Mouse (Mus musculus): ENCODE results near the gene Oma1. TPM values are rescaled to one million over a fixed set of nuclear protein-coding genes. Genes with fewer than 3 reads are reported as not detected.

Oma1 gene
- polyA plus RNA-seq, 1 experiment from 2014 or later: 24.1 TPM

DNA sequence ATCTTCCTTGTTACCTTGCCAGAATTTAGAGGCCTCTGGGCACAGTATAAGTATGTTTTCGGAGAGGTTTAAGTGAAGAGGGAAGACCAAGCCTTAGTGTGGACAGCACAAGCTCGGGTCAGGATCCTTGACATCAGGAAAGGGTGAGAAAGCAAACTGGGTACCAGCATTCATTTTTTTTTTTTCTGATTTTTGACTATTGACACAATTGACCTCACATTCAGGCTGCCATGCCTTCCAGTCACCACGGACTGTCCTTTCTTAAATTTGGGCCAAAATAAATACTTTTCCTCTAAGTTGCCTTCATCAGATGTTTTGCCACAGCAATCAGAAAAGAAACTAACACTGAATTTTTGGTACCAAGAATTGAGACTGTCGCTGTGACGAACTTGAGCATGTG lies 68.6 kb downstream of the Oma1 start:
- H3K4me3 ChIP-seq: no peak overlapping the region
- no peaks in the 10 kb centered on the region for H3K27me3 ChIP-seq
- WGBS: 81% methylated on average over 5 of the region's 5 CpGs
- H3K9me3 ChIP-seq: 0 out of 2 replicates have a peak, but pooled peaks cover 2% of the 10 kb centered on the region
- no peak overlapping the region for H3K9ac ChIP-seq
- no peaks in the 10 kb centered on the region for H3K4me1 ChIP-seq
- ATAC-seq (ENCODE audit: borderline replicate concordance, extremely low read depth, low FRiP score, low TSS enrichment): no peak
- H3K4me2 ChIP-seq: no peak overlapping the region
- no peaks in the 10 kb centered on the region for H3K36me3 ChIP-seq
- no peak overlapping the region for H3K27ac ChIP-seq

DNA sequence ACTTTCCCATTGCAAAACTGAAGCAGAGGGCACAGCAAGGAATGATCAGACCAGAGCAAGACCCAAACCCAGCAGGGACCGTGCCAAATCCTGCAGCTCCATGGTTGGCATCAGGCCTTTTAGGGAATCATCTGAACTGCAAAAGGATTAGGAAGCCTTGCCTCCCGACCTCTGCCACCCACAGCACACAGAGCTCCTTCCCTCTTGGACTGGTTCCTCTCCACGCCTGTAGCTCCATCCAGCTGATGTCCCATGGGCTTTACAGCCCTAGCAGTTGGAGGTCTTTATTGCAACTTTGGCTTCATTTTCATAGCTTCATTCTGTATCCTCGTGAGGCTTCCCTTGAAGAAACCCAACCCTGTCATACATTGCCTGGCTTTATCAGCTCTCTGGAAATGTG lies 71.4 kb downstream of the Oma1 start:
- no peak overlapping the region for H3K27ac ChIP-seq
- WGBS: 60% methylated on average over 4 of the region's 4 CpGs
- no peak overlapping the region for H3K4me3 ChIP-seq
- H3K9me3 ChIP-seq: 0 out of 2 replicates have a peak, but pooled peaks cover 2% of the 10 kb centered on the region
- H3K4me1 ChIP-seq: no peaks in the 10 kb centered on the region
- no peak overlapping the region for H3K4me2 ChIP-seq
- no peaks in the 10 kb centered on the region for H3K36me3 ChIP-seq
- no peaks in the 10 kb centered on the region for H3K27me3 ChIP-seq
- ATAC-seq (ENCODE audit: borderline replicate concordance, extremely low read depth, low FRiP score, low TSS enrichment): no peak
- H3K9ac ChIP-seq: no peak overlapping the region

DNA sequence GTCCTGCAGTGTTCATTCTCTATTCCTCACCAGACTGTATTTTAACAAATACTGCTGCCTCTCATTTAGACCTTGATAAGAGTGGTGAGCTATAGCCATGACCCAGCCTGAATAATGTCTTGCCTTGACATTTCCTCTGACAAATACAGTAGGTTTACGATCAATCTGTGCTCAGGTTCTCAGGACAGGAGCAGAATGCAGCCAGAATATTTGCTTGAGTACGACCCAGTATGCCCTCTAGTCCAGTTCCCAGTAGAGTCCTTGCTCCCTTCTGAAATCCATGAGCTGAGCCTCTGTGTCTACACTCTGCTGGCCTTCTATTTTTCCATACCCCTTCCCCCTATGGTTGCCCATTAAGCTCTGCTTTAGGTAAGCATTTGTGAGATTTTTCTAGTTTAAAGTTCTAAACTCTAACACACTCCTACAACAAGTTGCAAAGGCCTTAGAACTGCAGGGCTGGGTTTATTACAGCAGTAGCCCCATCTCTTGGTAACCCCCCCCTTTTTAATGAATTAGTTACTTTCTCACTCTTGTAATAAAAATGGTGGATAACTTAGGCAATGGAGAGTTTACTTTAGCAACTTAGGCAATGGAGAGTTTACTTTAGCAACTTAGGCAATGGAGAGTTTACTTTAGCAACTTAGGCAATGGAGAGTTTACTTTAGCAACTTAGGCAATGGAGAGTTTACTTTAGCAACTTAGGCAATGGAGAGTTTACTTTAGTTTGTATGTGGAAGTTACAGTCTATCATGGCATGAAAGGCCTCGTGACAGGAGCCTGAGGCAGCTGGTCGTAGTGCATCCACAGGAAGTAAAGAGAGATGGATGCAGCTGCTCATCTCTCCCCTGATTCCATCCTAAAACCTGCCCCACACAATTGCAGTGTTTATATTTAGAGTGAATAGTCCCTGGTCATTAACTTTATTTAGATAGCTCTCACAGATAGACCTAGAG lies 72.5 kb downstream of the Oma1 start:
- ATAC-seq (ENCODE audit: borderline replicate concordance, extremely low read depth, low FRiP score, low TSS enrichment): no peak

DNA sequence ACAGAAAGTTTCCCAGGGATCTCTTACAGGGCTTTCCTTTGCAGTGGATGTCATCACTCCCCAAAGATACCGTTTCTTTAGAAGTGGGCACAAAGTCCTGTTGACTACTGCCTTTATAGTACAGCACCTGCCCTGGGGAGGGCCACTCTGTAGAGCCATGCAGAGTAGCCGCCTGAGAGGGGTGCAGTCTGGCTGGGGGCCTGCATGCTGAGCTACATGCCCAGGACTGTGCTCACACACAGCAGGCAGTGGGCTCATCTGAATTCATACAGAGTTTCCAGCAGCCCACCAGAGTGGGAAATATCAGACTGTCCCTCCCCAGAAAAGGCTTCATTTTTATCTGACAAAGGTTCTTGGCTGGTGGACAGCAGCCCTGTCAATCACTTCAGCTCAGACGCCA lies 73.7 kb downstream of the Oma1 start:
- no peaks in the 10 kb centered on the region for H3K36me3 ChIP-seq
- 84% methylated on average over 3 of the region's 3 CpGs for WGBS
- H3K4me1 ChIP-seq: no peaks in the 10 kb centered on the region
- no peak overlapping the region for H3K9ac ChIP-seq
- 0 out of 2 replicates have a peak, but pooled peaks have one; percentile 14 for ATAC-seq (ENCODE audit: borderline replicate concordance, extremely low read depth, low FRiP score, low TSS enrichment)
- 0 out of 2 replicates have a peak, but pooled peaks cover 2% of the 10 kb centered on the region for H3K9me3 ChIP-seq
- H3K27me3 ChIP-seq: no peaks in the 10 kb centered on the region
- H3K27ac ChIP-seq: no peak overlapping the region
- H3K4me2 ChIP-seq: no peak overlapping the region
- no peak overlapping the region for H3K4me3 ChIP-seq

More for the DNA sequence above, 72.5 kb downstream of the Oma1 start:
- 36% methylated on average over 4 of the region's 4 CpGs for WGBS
- H3K4me3 ChIP-seq: no peak overlapping the region
- no peak overlapping the region for H3K9ac ChIP-seq
- H3K27me3 ChIP-seq: no peaks in the 10 kb centered on the region
- H3K9me3 ChIP-seq: 0 out of 2 replicates have a peak, but pooled peaks cover 2% of the 10 kb centered on the region
- no peaks in the 10 kb centered on the region for H3K4me1 ChIP-seq
- H3K36me3 ChIP-seq: no peaks in the 10 kb centered on the region
- H3K4me2 ChIP-seq: no peak overlapping the region
- H3K27ac ChIP-seq: peak overlapping the region; percentile 56; the same call in 1 of the 2 replicates

DNA sequence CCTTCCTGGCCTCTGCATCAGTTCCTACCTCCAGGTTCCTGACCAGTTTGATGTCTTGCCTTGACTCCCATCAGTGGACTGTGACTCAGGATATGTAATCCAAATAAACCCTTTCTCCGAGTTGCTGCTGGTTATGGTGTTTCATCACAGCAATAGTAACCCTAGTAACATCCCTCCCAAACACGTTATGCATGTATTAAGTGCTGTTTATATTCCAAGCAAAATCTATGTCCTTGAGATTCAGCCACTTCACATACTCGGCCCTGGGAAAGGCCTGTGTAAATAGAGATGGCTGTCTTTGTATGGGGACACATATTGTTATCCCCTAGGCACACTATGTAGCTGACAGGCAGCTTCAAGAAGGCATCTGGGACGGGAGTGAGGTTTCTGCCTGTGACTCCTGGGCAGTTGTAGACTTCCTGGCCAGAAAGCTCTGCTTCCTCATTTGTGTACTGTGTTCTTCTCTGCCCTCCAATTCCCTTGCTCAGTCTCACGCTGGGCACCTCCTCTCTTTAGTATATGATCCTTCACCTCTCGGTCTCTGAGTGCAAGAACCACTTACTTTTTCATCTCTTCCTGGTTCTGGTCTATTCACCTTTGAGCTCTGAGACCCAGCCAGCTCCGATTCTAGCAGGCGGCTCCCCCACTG lies 75.0 kb downstream of the Oma1 start:
- 55% methylated on average over 8 of the region's 8 CpGs for WGBS
- H3K27me3 ChIP-seq: no peaks in the 10 kb centered on the region
- H3K9me3 ChIP-seq: 0 out of 2 replicates have a peak, but pooled peaks cover 2% of the 10 kb centered on the region
- H3K4me3 ChIP-seq: no peak overlapping the region
- H3K36me3 ChIP-seq: no peaks in the 10 kb centered on the region
- no peak overlapping the region for H3K4me2 ChIP-seq
- H3K4me1 ChIP-seq: no peaks in the 10 kb centered on the region
- H3K9ac ChIP-seq: no peak overlapping the region
- no peak overlapping the region for H3K27ac ChIP-seq
- ATAC-seq (ENCODE audit: borderline replicate concordance, extremely low read depth, low FRiP score, low TSS enrichment): no peak

DNA sequence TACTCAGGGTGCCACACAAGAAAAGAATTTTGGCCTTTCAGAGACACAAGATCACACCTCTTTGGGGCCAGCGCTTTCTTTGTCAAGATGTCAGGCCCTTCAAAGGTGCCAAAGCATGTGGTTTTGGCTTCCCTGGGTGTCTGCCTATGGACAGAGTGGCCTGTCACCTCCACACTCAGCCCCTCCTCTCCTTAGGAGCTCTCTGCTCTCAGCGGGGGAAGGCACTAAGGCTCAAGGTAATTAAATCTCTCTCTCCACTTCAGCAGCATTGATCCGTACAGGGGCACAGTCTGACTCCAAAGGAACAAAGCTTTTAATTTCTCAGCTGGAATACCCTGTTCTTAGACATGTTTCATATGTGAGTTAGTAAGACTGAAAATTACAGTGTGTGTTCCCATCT lies 76.0 kb downstream of the Oma1 start:
- 30% methylated on average over 3 of the region's 3 CpGs for WGBS
- Histone ChIP-seq H3K4me2 (no peak overlapping the region), H3K27me3 (no peaks in the 10 kb centered on the region), H3K9me3 (0 out of 2 replicates have a peak, but pooled peaks cover 2% of the 10 kb centered on the region), H3K27ac (no peak overlapping the region), H3K4me1 (no peaks in the 10 kb centered on the region), H3K4me3 (no peak overlapping the region), H3K36me3 (no peaks in the 10 kb centered on the region), H3K9ac (no peak overlapping the region)
- ATAC-seq (ENCODE audit: borderline replicate concordance, extremely low read depth, low FRiP score, low TSS enrichment): no peak

DNA sequence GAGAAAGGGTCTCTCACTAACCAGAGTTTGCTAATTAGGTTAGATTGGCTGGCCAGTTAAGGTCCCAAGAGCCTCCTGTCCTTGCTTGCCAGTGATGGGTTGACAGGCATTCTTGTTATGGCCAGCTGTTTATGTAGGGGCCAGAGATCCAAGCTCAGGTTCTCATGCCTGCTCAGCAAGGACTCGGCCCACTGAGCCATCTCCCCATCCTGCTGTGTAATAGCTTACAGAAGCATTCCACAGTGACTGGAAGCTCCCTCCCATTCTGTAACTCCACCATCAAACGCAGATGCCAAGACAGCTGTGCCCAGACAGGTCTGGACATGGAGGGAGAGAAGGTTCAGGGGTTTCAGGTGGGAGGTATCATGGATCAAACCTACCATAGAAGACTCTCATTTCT lies 76.9 kb downstream of the Oma1 start:
- no peak overlapping the region for H3K4me3 ChIP-seq
- H3K27me3 ChIP-seq: no peaks in the 10 kb centered on the region
- no peaks in the 10 kb centered on the region for H3K4me1 ChIP-seq
- H3K9ac ChIP-seq: no peak overlapping the region
- no peaks in the 10 kb centered on the region for H3K36me3 ChIP-seq
- no peak for ATAC-seq (ENCODE audit: borderline replicate concordance, extremely low read depth, low FRiP score, low TSS enrichment)
- WGBS: 70% methylated on average over 2 of the region's 2 CpGs
- H3K27ac ChIP-seq: no peak overlapping the region
- 0 out of 2 replicates have a peak, but pooled peaks cover 2% of the 10 kb centered on the region for H3K9me3 ChIP-seq
- no peak overlapping the region for H3K4me2 ChIP-seq

DNA sequence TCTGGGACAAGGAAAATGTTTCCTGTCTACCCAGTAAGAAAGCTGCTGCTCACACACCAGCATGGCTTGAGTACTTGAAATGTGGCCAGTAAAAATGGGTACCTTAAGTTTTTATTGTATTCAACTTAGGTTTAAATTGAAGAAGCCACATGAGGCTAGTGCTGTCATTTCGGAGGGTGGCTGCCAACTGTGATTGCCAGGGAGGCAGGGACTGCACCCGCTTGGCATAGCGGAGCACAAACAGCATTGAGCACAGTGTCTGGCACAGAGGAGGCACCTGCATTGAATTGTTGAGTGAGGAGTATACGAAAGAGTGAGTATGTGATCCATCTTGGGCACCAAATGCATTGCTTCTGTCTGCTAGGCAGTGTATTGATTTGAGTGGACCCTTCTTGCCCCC lies 81.5 kb downstream of the Oma1 start:
- Histone ChIP-seq H3K27me3 (no peaks in the 10 kb centered on the region), H3K9ac (no peak overlapping the region), H3K4me1 (no peaks in the 10 kb centered on the region), H3K9me3 (no peaks in the 10 kb centered on the region), H3K4me3 (no peak overlapping the region), H3K4me2 (no peak overlapping the region), H3K27ac (no peak overlapping the region), H3K36me3 (no peaks in the 10 kb centered on the region)
- no peak for ATAC-seq (ENCODE audit: borderline replicate concordance, extremely low read depth, low FRiP score, low TSS enrichment)
- 89% methylated on average over 4 of the region's 4 CpGs for WGBS

DNA sequence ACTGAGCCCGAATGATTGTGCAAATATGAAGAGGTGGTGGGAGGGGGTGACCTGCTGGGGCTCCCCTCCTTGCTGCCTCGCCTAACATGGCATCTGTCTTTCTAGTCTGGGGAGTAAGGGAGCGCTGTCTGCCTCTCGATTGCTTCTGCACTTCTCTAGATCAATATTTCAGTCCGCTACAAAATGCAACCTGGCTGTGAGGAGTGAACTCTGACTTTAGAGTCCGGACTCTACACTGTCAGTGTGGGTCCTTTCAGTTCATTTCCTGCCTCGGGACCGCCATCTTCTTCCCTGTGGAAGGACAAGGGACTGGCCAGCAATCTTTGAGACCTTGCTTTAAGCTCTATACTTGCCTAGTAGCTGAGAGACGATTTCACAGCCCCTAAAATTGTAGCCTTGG lies 82.3 kb downstream of the Oma1 start:
- H3K4me3 ChIP-seq: no peak overlapping the region

DNA sequence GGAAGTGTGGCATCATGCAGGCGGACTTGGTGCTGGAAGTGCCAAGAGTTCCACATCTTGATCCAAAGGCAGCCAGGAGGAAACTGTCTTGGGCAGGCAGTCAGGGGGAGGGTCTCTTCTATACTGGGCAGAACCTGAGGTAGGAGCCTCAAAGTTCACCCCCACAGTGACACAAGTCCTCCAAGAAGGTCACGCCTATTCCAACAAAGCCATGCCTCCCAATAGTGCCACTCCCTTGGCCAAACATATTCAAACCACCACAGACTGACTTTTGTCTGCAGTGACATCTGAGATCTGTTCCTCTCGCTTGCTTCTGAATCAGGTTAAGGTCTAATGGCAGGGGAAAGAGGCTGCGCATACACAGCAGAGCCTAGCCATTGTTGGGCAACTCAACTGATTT lies 83.3 kb downstream of the Oma1 start:
- no peaks in the 10 kb centered on the region for H3K36me3 ChIP-seq
- H3K4me3 ChIP-seq: no peak overlapping the region
- H3K27ac ChIP-seq: no peak overlapping the region
- no peak for ATAC-seq (ENCODE audit: borderline replicate concordance, extremely low read depth, low FRiP score, low TSS enrichment)
- H3K9ac ChIP-seq: no peak overlapping the region
- H3K9me3 ChIP-seq: no peaks in the 10 kb centered on the region
- H3K4me1 ChIP-seq: no peaks in the 10 kb centered on the region
- no peak overlapping the region for H3K4me2 ChIP-seq
- H3K27me3 ChIP-seq: no peaks in the 10 kb centered on the region
- WGBS: 81% methylated on average over 4 of the region's 4 CpGs

More for the DNA sequence above, 82.3 kb downstream of the Oma1 start:
- Histone ChIP-seq H3K36me3 (no peaks in the 10 kb centered on the region), H3K9me3 (no peaks in the 10 kb centered on the region), H3K4me1 (no peaks in the 10 kb centered on the region), H3K27ac (no peak overlapping the region), H3K27me3 (no peaks in the 10 kb centered on the region), H3K9ac (no peak overlapping the region), H3K4me2 (no peak overlapping the region)
- ATAC-seq (ENCODE audit: borderline replicate concordance, extremely low read depth, low FRiP score, low TSS enrichment): no peak
- WGBS: 69% methylated on average over 9 of the region's 9 CpGs

DNA sequence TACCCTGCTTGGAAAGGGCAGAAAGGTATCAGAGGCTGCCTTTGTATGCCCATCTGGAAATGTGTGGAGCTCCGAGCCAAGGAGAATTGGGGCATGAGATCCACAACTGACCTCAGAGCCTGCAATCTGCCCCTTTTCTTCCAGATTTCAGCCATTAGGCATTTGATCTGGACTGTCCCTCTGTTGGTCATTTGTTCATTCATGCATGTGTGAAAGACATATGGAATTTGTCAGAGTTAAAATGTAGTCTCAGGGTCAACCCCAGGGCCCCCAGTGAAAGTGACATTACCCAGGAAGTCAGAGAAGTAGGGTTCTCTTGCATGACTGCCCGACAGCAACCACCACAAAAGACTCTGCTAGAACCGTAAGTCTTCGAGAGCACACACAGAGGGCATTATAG lies 89.0 kb downstream of the Oma1 start:
- Histone ChIP-seq H3K4me2 (no peak overlapping the region), H3K27me3 (no peaks in the 10 kb centered on the region), H3K4me1 (no peaks in the 10 kb centered on the region), H3K9ac (no peak overlapping the region), H3K4me3 (no peak overlapping the region), H3K36me3 (no peaks in the 10 kb centered on the region), H3K27ac (no peak overlapping the region), H3K9me3 (no peaks in the 10 kb centered on the region)
- ATAC-seq (ENCODE audit: borderline replicate concordance, extremely low read depth, low FRiP score, low TSS enrichment): no peak
- WGBS: 71% methylated on average over 4 of the region's 4 CpGs

DNA sequence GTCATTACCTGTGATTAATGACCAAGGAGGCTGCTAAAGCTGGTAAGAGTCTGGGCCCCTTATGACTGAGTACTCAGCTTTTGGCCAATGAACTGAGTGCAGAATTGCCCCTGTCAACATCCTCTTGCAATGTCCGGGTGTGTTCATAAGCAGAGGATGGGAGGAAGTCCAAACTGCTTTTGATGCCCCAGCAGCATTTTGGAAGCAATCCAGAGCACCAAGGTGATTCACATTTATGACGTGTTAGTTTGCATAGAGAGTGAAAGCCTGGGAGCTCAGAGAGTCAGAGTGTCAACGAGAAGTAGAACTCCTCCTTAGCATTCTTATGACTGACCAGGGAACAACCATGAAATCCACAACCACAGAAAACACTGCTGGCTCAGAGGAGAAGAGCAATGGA lies 91.7 kb downstream of the Oma1 start:
- Histone ChIP-seq H3K4me1 (no peaks in the 10 kb centered on the region), H3K9ac (no peak overlapping the region), H3K4me2 (no peak overlapping the region), H3K36me3 (no peaks in the 10 kb centered on the region), H3K9me3 (no peaks in the 10 kb centered on the region), H3K27ac (no peak overlapping the region), H3K27me3 (no peaks in the 10 kb centered on the region), H3K4me3 (no peak overlapping the region)
- no peak for ATAC-seq (ENCODE audit: borderline replicate concordance, extremely low read depth, low FRiP score, low TSS enrichment)
- WGBS: 38% methylated on average over 3 of the region's 3 CpGs
